Mouse (Mus musculus): Measurements from ENCODE around the gene Gm17359. TPM values are rescaled to one million over a fixed set of nuclear protein-coding genes. Genes with fewer than 3 reads are reported as not detected.
A peak's percentile ranks its signal among the peaks of the same experiment; 100 is the strongest.

The Gm17359 gene
- polyA plus RNA-seq, 1 experiment from 2014 or later = not detected

- Histone ChIP-seq H3K27me3 (no peaks in the 10 kb centered on the region), H3K9ac (no peak overlapping the region), H3K4me1 (no peaks in the 10 kb centered on the region), H3K36me3 (ENCODE audit: poor library complexity, severe bottlenecking) (no peaks in the 10 kb centered on the region), H3K9me3 (replicated peaks) (no peaks in the 10 kb centered on the region), H3K27ac (no peak overlapping the region), H3K4me3 (no peak overlapping the region), H3K4me2 (no peak overlapping the region)
- WGBS = 91% methylated on average over 8 of the region's 8 CpGs
- no peak for ATAC-seq
These were observed 65.6 kb downstream of the Gm17359 start for GRCm38 (mm10) chr3:79402056-79402455.

GRCm38 (mm10) chr3:79408546-79408945 is 72.1 kb downstream of the Gm17359 start:
- ATAC-seq = no peak
- H3K4me2 ChIP-seq = no peak overlapping the region
- H3K9ac ChIP-seq = no peak overlapping the region
- WGBS = 57% methylated on average over 4 of the region's 4 CpGs
- no peak overlapping the region for H3K27ac ChIP-seq
- no peaks in the 10 kb centered on the region for H3K36me3 ChIP-seq (ENCODE audit: poor library complexity, severe bottlenecking)
- peaks cover 14% of the 10 kb centered on the region for H3K4me1 ChIP-seq
- no peaks in the 10 kb centered on the region for H3K9me3 ChIP-seq (replicated peaks)
- H3K27me3 ChIP-seq = no peaks in the 10 kb centered on the region
- H3K4me3 ChIP-seq = no peak overlapping the region

- Histone ChIP-seq H3K4me1 (peaks cover 14% of the 10 kb centered on the region), H3K9me3 (replicated peaks) (no peaks in the 10 kb centered on the region), H3K9ac (no peak overlapping the region), H3K4me3 (no peak overlapping the region), H3K27me3 (no peaks in the 10 kb centered on the region), H3K27ac (no peak overlapping the region), H3K36me3 (ENCODE audit: poor library complexity, severe bottlenecking) (no peaks in the 10 kb centered on the region), H3K4me2 (no peak overlapping the region; the same call in 1 of the 2 replicates)
- WGBS = 18% methylated on average over 10 of the region's 10 CpGs
- peak; percentile 83 for ATAC-seq
These were observed 73.6 kb downstream of the Gm17359 start for GRCm38 (mm10) chr3:79409927-79410628.

- 36% methylated on average over 5 of the region's 5 CpGs for WGBS
- no peak overlapping the region for H3K4me3 ChIP-seq
- H3K4me2 ChIP-seq = no peak overlapping the region
- no peaks in the 10 kb centered on the region for H3K27me3 ChIP-seq
- 0 out of 2 replicates have a peak, but pooled peaks have one; percentile 25 for ATAC-seq
- H3K9me3 ChIP-seq (replicated peaks) = no peaks in the 10 kb centered on the region
- H3K27ac ChIP-seq = no peak overlapping the region
- H3K36me3 ChIP-seq (ENCODE audit: poor library complexity, severe bottlenecking) = no peaks in the 10 kb centered on the region
- H3K9ac ChIP-seq = no peak overlapping the region
- peaks cover 14% of the 10 kb centered on the region for H3K4me1 ChIP-seq
These were observed 74.2 kb downstream of the Gm17359 start for GRCm38 (mm10) chr3:79410629-79410995.

GRCm38 (mm10) chr3:79411666-79412065 is 75.2 kb downstream of the Gm17359 start:
- H3K9ac ChIP-seq = no peak overlapping the region
- H3K4me1 ChIP-seq = peaks cover 22% of the 10 kb centered on the region
- H3K36me3 ChIP-seq (ENCODE audit: poor library complexity, severe bottlenecking) = no peaks in the 10 kb centered on the region
- no peak overlapping the region for H3K4me3 ChIP-seq
- ATAC-seq = no peak
- H3K27me3 ChIP-seq = no peaks in the 10 kb centered on the region
- no peaks in the 10 kb centered on the region for H3K9me3 ChIP-seq (replicated peaks)
- WGBS = 70% methylated on average over 2 of the region's 2 CpGs
- no peak overlapping the region for H3K27ac ChIP-seq
- H3K4me2 ChIP-seq = no peak overlapping the region

GRCm38 (mm10) chr3:79413492-79413891 is 77.0 kb downstream of the Gm17359 start:
- Histone ChIP-seq H3K27ac (no peak overlapping the region), H3K4me2 (no peak overlapping the region), H3K4me3 (no peak overlapping the region), H3K36me3 (ENCODE audit: poor library complexity, severe bottlenecking) (no peaks in the 10 kb centered on the region), H3K4me1 (peaks cover 33% of the 10 kb centered on the region), H3K27me3 (no peaks in the 10 kb centered on the region), H3K9ac (no peak overlapping the region), H3K9me3 (replicated peaks) (no peaks in the 10 kb centered on the region)
- ATAC-seq = no peak
- WGBS = 95% methylated on average over 1 of the region's 1 CpGs

- WGBS = 81% methylated on average over 5 of the region's 5 CpGs
- Histone ChIP-seq H3K9me3 (replicated peaks) (no peaks in the 10 kb centered on the region), H3K36me3 (ENCODE audit: poor library complexity, severe bottlenecking) (no peaks in the 10 kb centered on the region), H3K4me1 (peaks cover 30% of the 10 kb centered on the region), H3K4me2 (no peak overlapping the region), H3K27me3 (no peaks in the 10 kb centered on the region), H3K27ac (no peak overlapping the region), H3K4me3 (no peak overlapping the region), H3K9ac (no peak overlapping the region)
- no peak for ATAC-seq
These were observed 78.6 kb downstream of the Gm17359 start for GRCm38 (mm10) chr3:79415081-79415480.

- no peak for ATAC-seq
These were observed 79.5 kb downstream of the Gm17359 start for GRCm38 (mm10) chr3:79415929-79416328.

GRCm38 (mm10) chr3:79416944-79417680 is 80.7 kb downstream of the Gm17359 start:
- H3K9me3 ChIP-seq (replicated peaks) = no peaks in the 10 kb centered on the region
- peak; percentile 94 for ATAC-seq
- peaks cover 22% of the 10 kb centered on the region for H3K4me1 ChIP-seq
- no peak overlapping the region for H3K9ac ChIP-seq
- no peaks in the 10 kb centered on the region for H3K27me3 ChIP-seq
- no peaks in the 10 kb centered on the region for H3K36me3 ChIP-seq (ENCODE audit: poor library complexity, severe bottlenecking)
- peak overlapping the region; percentile 86 for H3K27ac ChIP-seq
- H3K4me2 ChIP-seq = peak overlapping the region; percentile 43
- H3K4me3 ChIP-seq = no peak overlapping the region
- WGBS = 7% methylated on average over 4 of the region's 4 CpGs

More at GRCm38 (mm10) chr3:79415929-79416328, 79.5 kb downstream of the Gm17359 start:
- Histone ChIP-seq H3K27ac (peak overlapping the region; percentile 86; the same call in 1 of the 2 replicates), H3K9me3 (replicated peaks) (no peaks in the 10 kb centered on the region), H3K9ac (no peak overlapping the region), H3K4me3 (no peak overlapping the region), H3K27me3 (no peaks in the 10 kb centered on the region), H3K4me2 (no peak overlapping the region), H3K4me1 (peaks cover 22% of the 10 kb centered on the region), H3K36me3 (ENCODE audit: poor library complexity, severe bottlenecking) (no peaks in the 10 kb centered on the region)

- WGBS = 87% methylated on average over 14 of the region's 14 CpGs
- Histone ChIP-seq H3K4me2 (no peak overlapping the region), H3K9ac (no peak overlapping the region), H3K27ac (no peak overlapping the region), H3K4me3 (no peak overlapping the region), H3K4me1 (peaks cover 22% of the 10 kb centered on the region), H3K9me3 (replicated peaks) (no peaks in the 10 kb centered on the region), H3K27me3 (no peaks in the 10 kb centered on the region), H3K36me3 (ENCODE audit: poor library complexity, severe bottlenecking) (no peaks in the 10 kb centered on the region)
- ATAC-seq = no peak
These were observed 82.5 kb downstream of the Gm17359 start for GRCm38 (mm10) chr3:79418921-79419320.

GRCm38 (mm10) chr3:79425441-79425840 is 89.0 kb downstream of the Gm17359 start:
- Histone ChIP-seq H3K4me1 (no peaks in the 10 kb centered on the region), H3K27me3 (no peaks in the 10 kb centered on the region), H3K4me2 (no peak overlapping the region), H3K4me3 (no peak overlapping the region), H3K9ac (no peak overlapping the region), H3K27ac (no peak overlapping the region), H3K9me3 (replicated peaks) (no peaks in the 10 kb centered on the region), H3K36me3 (ENCODE audit: poor library complexity, severe bottlenecking) (no peaks in the 10 kb centered on the region)
- WGBS = 96% methylated on average over 1 of the region's 1 CpGs
- ATAC-seq = no peak

GRCm38 (mm10) chr3:79433593-79433992 is 97.1 kb downstream of the Gm17359 start:
- Histone ChIP-seq H3K4me3 (no peak overlapping the region), H3K4me2 (no peak overlapping the region), H3K9ac (no peak overlapping the region), H3K36me3 (ENCODE audit: poor library complexity, severe bottlenecking) (no peaks in the 10 kb centered on the region), H3K27me3 (no peaks in the 10 kb centered on the region), H3K27ac (no peak overlapping the region), H3K9me3 (replicated peaks) (no peaks in the 10 kb centered on the region), H3K4me1 (no peaks in the 10 kb centered on the region)
- no peak for ATAC-seq
